Mouse (Mus musculus): Measurements from ENCODE around the gene Mthfsd. TPM values are rescaled to one million over a fixed set of nuclear protein-coding genes. Genes with fewer than 3 reads are reported as not detected.

Gene Mthfsd
- polyA plus RNA-seq, 1 experiment from 2014 or later: 81.1 TPM

- Histone ChIP-seq H3K36me3 (ENCODE audit: insufficient read depth, low read length) (no peaks in the 10 kb centered on the region), H3K4me3 (ENCODE audit: low read length) (no peak overlapping the region)
Measured at GRCm38 (mm10) chr8:121059098-121059497, 49.1 kb downstream of the Mthfsd start.

DNA sequence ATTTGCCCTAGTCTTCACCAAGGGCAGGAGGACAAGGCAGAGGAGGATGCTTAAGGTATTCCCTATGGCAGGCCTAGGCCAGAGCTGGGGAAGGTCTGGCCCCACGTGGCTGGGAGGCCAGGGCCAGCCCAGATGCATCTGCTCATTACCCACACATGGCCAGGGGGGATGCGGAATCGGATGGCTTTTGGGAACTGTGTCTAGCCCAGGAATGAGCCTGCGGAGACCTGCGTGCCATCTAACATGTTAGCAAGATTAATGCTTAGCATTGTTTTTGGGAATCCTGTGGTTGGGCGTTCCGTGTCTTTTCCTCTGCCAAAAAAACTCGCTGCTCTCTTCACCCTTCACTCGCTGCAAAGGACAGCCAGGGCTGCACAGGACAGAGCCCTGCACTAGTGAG, 50.1 kb downstream of the Mthfsd start:
- H3K4me2 ChIP-seq (replicated peaks; ENCODE audit: low read depth, low read length): no peak overlapping the region
- H3K9me3 ChIP-seq (ENCODE audit: low read length): no peaks in the 10 kb centered on the region
- H3K27me3 ChIP-seq (ENCODE audit: insufficient read depth, low read length): peaks cover 47% of the 10 kb centered on the region
- H3K4me3 ChIP-seq (ENCODE audit: low read length): no peak overlapping the region
- H3K4me1 ChIP-seq (ENCODE audit: insufficient read depth, low read length): no peaks in the 10 kb centered on the region
- H3K27ac ChIP-seq (ENCODE audit: low read length): no peak overlapping the region
- WGBS: 59% methylated on average over 9 of the region's 9 CpGs
- H3K9ac ChIP-seq (replicated peaks; ENCODE audit: low read length): no peak overlapping the region
- no peak for ATAC-seq (ENCODE audit: low FRiP score, low TSS enrichment)
- H3K36me3 ChIP-seq (ENCODE audit: insufficient read depth, low read length): no peaks in the 10 kb centered on the region

More at GRCm38 (mm10) chr8:121059098-121059497, 49.1 kb downstream of the Mthfsd start:
- WGBS: 84% methylated on average over 7 of the region's 7 CpGs
- no peaks in the 10 kb centered on the region for H3K4me1 ChIP-seq (ENCODE audit: insufficient read depth, low read length)
- no peaks in the 10 kb centered on the region for H3K9me3 ChIP-seq (ENCODE audit: low read length)
- peaks cover 51% of the 10 kb centered on the region for H3K27me3 ChIP-seq (ENCODE audit: insufficient read depth, low read length)
- H3K27ac ChIP-seq (ENCODE audit: low read length): no peak overlapping the region
- no peak overlapping the region for H3K4me2 ChIP-seq (replicated peaks; ENCODE audit: low read depth, low read length)
- ATAC-seq (ENCODE audit: low FRiP score, low TSS enrichment): no peak
- H3K9ac ChIP-seq (replicated peaks; ENCODE audit: low read length): no peak overlapping the region

- Histone ChIP-seq H3K4me3 (ENCODE audit: low read length) (no peak overlapping the region), H3K4me1 (ENCODE audit: insufficient read depth, low read length) (peaks cover 11% of the 10 kb centered on the region), H3K9ac (replicated peaks; ENCODE audit: low read length) (no peak overlapping the region), H3K9me3 (ENCODE audit: low read length) (peaks cover 5% of the 10 kb centered on the region; the same call in 1 of the 2 replicates), H3K27ac (ENCODE audit: low read length) (no peak overlapping the region), H3K4me2 (replicated peaks; ENCODE audit: low read depth, low read length) (no peak overlapping the region), H3K36me3 (ENCODE audit: insufficient read depth, low read length) (no peaks in the 10 kb centered on the region), H3K27me3 (ENCODE audit: insufficient read depth, low read length) (peaks cover 7% of the 10 kb centered on the region; the same call in 1 of the 2 replicates)
- 75% methylated on average over 9 of the region's 9 CpGs for WGBS
- ATAC-seq (ENCODE audit: low FRiP score, low TSS enrichment): no peak
Measured at GRCm38 (mm10) chr8:121047441-121047840, 60.8 kb downstream of the Mthfsd start.

GRCm38 (mm10) chr8:121043719-121044440, 64.3 kb downstream of the Mthfsd start:
- ATAC-seq (ENCODE audit: low FRiP score, low TSS enrichment): no peak
- WGBS: 21% methylated on average over 19 of the region's 19 CpGs
- no peaks in the 10 kb centered on the region for H3K36me3 ChIP-seq (ENCODE audit: insufficient read depth, low read length)
- H3K27me3 ChIP-seq (ENCODE audit: insufficient read depth, low read length): peaks cover 17% of the 10 kb centered on the region
- peak overlapping the region; percentile 31; the same call in 1 of the 2 replicates for H3K4me2 ChIP-seq (replicated peaks; ENCODE audit: low read depth, low read length)
- H3K9me3 ChIP-seq (ENCODE audit: low read length): peaks cover 5% of the 10 kb centered on the region; the same call in 1 of the 2 replicates
- H3K4me3 ChIP-seq (ENCODE audit: low read length): no peak overlapping the region
- H3K9ac ChIP-seq (replicated peaks; ENCODE audit: low read length): 0 out of 2 replicates have a peak overlapping the region, but pooled peaks have one; percentile 38
- peaks cover 11% of the 10 kb centered on the region for H3K4me1 ChIP-seq (ENCODE audit: insufficient read depth, low read length)
- no peak overlapping the region for H3K27ac ChIP-seq (ENCODE audit: low read length)

Small RNAs within 50 kb of the gene (microRNA-seq; reads per million reads assigned to microRNA genes)
- not detected for gene Gm27530

Other genes with a start within 250 kb of the Mthfsd start
- gene Foxf1, start 24.0 kb downstream of the Mthfsd start, polyA plus RNA-seq (2015; fragmentation: Nextera tagmentation; extraction: Ambion mirVana): 1.5 and 4.6 TPM in 2 replicates
- 24.9 and 27.3 TPM in 2 replicates for gene Foxc2, start 7.8 kb upstream of the Mthfsd start, polyA plus RNA-seq (2015; fragmentation: Nextera tagmentation; extraction: Ambion mirVana)
- 6.5 and 6.7 TPM in 2 replicates for gene Foxl1, start 19.5 kb upstream of the Mthfsd start, polyA plus RNA-seq (2015; fragmentation: Nextera tagmentation; extraction: Ambion mirVana)